Mouse (Mus musculus): ENCODE measurements around the gene Diaph3.
"Not testable (repeated sequence)": the region's sequence is repeated elsewhere in the genome, so short reads cannot be mapped to it uniquely, and the experiment has no call there.

Diaph3 gene

GRCm38 (mm10) chr14:87140963-87141486 lies at the start of gene Diaph3:
Gene Diaph3, minus strand, starts transcription at chr14:87141235.
- DNase-seq (ENCODE audit: low spot score): peak; percentile 90

GRCm38 (mm10) chr14:87190685-87191084 lies 49.6 kb upstream of the Diaph3 start:
- no peak for DNase-seq (ENCODE audit: low spot score)

DNA sequence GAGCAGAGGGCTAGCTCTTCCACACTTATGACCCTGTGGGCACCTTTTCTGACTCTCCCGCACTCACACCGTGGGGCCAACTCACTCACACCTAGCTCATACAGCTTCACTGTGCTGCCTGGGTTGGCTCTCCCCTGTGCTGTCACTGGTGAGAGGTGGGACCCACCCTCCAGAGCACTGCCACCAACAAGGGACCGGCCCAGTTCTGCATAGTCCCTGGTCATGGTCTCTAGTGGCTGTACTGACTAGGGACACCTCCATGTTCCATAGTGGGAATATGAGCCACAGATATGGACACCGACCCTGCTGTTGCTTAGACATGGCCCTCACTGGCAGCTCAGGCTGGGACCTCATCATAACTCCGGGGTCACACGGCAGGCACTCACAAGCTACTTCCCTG lies 30.5 kb upstream of the Diaph3 start:
- no peak for DNase-seq (ENCODE audit: low spot score)

DNA sequence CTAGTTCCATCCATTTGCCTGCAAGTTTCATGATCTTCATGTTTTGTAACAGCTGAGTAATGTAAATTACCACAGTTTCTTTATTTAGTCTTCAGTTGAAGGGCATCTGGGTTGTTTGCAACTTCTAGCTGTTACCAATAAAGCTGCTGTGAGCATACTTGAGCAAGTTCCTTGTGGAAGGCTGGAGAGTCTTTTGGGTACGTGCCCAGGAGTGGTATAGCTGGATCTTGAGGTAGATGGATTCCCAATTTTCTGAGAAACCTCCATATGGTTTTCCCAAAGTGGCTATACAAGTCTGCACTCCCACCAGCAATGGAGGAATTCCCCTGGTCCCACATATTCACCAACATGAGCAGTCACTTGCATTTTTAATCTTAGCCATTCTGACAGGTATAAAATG lies 28.1 kb upstream of the Diaph3 start:
- DNase-seq (ENCODE audit: low spot score): no peak

- DNase-seq (ENCODE audit: low spot score): no peak
Observed at GRCm38 (mm10) chr14:87155621-87156238, 14.7 kb upstream of the Diaph3 start.

DNA sequence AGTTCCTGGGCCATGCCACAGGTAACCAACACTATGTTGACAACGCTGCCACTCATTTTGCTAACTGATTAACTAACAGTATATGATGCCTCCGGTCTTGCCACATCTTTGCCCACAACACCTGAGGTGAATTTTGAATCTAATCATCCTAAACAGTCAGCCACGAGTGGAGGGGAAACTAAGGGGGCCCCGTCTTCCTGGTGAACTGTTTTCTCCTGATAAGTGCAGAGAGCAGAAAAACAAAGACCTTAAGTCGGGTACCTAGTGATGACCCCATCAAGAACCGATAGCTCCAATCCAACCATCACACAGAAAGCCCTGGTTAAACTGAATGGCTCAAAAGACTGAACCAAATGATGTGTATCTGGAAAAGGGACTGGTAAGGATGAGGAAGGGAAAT lies 8.6 kb upstream of the Diaph3 start:
- no peak for DNase-seq (ENCODE audit: low spot score)

GRCm38 (mm10) chr14:87146704-87147103 lies 5.7 kb upstream of the Diaph3 start:
- no peak for DNase-seq (ENCODE audit: low spot score)

DNA sequence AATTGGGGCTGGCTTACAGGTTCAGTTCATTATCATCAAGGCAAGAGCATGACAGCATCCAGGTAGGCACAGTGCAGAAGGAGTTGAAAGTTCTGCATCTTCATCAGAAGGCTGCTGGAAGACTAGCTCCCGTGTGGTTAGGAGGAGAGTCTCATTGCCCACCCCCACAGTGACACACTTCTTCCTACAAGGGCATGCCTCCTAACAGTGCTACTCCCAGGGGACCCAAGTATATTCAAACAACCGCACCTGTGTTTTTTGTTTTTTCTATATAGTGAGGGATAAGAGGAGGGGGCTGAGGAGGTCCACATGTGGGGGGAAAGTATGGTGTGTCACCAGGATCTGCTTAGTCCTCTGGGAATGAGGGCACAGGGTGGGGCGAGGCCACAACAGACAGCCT lies 4.3 kb upstream of the Diaph3 start:
- DNase-seq (ENCODE audit: low spot score): no peak

DNA sequence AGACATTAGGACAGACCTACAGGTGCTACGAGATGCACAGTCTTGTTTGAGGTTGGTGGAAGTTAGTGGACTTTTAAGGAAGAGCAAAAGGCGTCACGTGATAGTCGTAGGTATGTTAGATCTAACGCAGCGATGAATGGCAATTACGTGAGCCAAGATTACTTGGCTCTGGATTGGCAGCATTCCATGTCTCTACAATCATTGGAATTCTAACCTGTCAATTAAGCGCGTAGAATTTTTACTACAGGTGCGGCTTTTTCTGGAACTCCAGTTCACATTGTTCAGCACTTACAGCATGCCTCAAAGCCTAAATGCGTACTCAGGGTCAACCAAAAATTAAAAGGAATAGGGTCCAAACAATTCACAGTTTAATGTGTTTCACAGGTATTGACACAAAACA lies 742 bp upstream of the Diaph3 start:
- no peak for DNase-seq (ENCODE audit: low spot score)

GRCm38 (mm10) chr14:87140327-87140962 lies 590 bp downstream of the Diaph3 start:
- DNase-seq (ENCODE audit: low spot score): no peak

DNA sequence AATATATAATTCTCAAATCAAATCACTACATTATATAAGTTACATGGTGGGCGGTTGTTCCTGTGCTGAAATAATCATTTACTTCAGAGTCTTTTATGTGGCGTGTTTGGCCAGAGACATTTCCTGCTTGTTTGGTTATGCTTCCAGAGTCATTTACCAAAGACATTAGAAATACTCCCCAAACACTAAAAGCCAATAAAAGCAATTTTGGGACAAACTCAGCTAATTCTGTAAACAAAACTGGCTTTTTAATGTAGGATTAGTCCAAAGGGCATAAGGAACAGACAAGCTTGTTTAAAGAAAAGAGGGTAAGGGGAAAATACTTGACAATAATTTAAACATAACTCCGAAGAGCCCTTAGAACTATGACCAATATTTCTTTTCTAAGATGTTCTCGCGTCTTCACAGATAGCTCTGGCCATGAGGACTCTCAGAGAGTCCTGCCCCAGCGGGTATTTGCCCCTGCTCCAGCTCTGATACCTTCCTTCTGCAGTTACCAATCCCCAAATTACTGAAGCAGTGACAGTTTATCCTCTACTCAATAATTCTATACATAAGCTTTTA lies 14.9 kb downstream of the Diaph3 start:
- DNase-seq (ENCODE audit: low spot score): no peak

DNA sequence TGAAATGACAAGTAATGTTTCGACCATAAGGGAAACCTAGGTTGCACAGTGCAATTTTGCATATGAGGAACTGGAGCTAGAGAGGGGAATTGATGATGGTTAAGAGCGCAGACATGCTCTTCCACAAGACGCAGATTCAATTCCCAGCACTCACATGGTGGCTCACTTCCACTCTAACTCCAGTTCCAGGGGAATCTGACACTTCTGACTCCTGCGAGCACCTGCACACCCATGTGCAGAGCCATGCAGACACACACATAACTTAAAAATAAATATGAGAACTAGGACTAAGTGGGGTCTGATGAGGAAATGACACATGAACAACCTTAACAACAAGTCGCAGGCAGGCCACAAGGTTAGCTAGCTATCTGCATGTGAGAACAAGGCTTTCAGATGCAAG lies 15.5 kb downstream of the Diaph3 start:
- no peak for DNase-seq (ENCODE audit: low spot score)

GRCm38 (mm10) chr14:87123091-87123490 lies 17.9 kb downstream of the Diaph3 start:
- DNase-seq (ENCODE audit: low spot score): no peak

DNA sequence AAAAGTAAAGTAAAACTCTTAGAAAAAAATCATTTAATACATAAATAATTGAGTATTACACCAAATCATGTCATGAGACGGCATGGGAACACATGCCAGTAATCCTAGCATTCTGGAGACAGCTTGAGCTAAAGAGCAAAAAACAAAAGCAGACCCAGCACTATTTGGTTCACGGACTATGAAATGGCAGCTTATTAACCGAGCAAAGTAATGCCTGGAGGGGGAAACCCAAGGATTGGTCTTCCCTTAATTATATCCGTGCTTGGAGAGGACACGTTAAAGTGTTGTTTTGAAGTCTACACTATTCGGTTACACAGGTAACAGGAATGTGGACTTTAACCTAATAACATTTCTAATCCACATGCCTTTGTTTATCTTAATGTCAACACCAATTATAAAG lies 19.2 kb downstream of the Diaph3 start:
- no peak for DNase-seq (ENCODE audit: low spot score)

DNA sequence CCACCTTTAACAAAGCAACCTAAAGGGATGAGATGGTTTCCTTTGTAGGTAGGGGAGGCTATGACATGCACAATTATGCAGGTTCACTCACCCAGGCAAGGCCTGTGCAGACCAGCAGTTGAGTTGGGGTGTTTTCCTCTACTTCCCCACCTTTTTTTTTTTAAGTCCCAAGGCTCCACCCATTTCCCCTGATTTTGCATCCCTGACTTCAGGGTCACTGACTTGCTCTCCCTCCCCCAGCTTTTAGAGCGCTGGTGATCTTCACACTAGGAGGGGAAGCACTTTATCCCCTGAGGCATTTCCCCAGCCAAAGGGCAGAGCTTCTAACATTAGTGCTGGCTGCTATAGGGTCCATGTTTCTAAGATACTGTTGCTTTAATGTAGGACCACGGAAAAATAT lies 30.4 kb downstream of the Diaph3 start:
- no peak for DNase-seq (ENCODE audit: low spot score)

DNA sequence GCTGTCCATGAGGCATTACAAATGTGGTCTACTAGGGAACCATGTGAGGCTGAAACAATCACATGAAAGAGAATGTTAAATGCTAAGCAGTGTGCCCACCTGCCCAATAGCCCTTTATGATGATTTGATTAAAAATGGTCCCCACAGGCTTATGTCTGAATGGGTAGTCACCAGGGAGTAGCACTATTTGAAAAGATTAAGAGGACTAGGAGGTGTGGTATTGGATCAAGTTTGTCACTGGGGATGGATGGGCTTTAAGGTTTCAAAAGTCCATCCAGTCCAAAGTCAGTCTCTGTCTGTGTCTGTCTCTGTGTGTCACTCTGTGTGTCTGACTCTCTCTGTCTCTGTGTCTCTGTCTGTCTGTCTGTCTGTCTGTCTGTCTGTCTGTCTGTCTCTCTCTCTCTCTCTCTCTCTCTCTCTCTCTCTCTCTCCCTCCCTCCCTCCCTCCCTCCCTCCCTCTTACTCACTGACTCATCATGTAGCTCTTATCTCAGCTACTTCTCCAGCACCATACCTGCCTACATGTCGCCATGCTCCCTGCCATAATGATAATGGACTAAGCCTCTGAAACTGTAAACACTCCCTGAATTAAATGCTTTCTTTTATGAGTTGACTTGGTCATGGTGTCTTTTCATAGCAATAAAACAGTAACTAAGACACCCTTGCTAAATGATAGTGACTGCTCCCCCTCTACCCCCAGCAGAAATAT lies 41.5 kb downstream of the Diaph3 start:
- DNase-seq (ENCODE audit: low spot score): no peak

- DNase-seq (ENCODE audit: low spot score): no peak
Observed at GRCm38 (mm10) chr14:87098093-87098492, 42.9 kb downstream of the Diaph3 start.

DNA sequence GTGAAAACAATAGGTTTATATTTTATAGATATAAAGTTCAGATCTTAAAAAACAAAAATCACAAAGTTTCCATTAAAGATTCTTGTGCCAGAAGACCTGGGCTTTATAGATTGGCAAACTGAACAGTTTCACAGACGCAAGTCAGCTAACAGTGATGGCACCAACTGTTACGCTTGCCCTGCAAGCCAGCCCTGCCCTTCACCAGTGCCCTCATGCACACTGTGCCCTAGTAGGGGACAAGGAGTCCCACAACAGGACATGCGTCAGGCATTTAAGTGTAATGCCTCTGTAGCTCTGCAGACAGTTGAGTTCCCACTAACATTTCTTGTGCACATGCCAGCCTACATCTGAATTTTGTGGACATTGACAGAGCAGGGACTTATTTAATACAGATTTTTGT lies 49.5 kb downstream of the Diaph3 start:
- DNase-seq (ENCODE audit: low spot score): no peak

DNA sequence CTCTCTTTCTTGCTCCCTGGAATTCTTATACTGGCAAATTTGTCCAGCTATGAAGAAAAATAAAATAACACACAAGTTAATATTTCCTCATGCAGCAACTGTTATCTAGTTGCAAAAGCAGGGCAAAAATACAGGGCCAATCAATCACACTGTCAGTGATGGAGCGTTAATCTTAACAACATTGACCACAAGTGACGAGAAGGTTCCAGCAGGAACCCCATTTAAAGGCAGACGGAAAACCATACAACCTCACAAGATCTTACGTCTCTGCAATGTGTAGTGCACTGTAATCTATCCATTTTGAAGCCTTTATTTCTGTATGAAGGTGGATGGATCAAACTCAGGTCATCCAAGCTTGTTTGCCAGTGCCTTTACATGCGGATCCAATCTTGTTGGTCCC lies 49.9 kb downstream of the Diaph3 start:
- no peak for DNase-seq (ENCODE audit: low spot score)

DNA sequence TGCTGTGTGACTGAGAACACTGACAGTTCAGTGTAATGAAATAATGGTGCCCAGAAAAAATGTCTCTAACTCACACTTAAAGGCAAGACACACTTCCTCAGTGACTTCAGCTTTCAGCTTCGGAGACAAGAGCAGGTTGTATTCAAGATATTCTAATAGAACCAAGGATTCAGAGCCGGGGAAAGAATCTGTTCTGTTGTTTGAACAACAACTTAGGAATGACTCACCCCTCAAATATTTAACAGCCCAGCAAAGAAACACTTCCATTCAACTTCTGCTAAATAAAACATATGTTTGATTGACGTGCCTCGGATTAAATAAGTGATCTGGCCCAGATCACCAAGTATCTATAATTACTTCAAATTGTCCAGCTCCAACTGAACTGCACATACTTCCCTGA lies 52.1 kb downstream of the Diaph3 start:
- no peak for DNase-seq (ENCODE audit: low spot score)

- DNase-seq (ENCODE audit: low spot score): no peak
Observed at GRCm38 (mm10) chr14:87088456-87088855, 52.6 kb downstream of the Diaph3 start.

GRCm38 (mm10) chr14:87087996-87088395 lies 53.0 kb downstream of the Diaph3 start:
- DNase-seq (ENCODE audit: low spot score): no peak

DNA sequence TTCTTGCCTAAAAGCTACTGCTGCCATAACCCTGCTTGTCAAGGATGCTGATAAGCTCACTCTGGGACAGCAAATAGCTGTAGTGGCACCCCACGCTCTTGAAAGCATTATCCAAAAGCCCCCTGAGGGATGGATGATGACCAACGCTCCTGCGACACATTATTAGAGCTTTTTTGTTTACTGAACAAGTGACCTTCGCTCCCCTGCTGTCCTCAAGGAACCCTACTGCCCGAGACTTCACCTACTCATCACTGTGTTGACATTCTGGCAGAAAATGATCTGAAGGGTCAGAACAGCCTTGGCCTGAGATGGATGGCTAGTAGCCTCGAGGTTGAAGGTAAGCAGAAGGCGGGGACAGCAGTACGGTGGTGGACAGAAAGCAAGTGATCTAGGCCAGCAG lies 56.1 kb downstream of the Diaph3 start:
- DNase-seq (ENCODE audit: low spot score): not testable (repeated sequence)

Measured in ovary, adult 18-20 months (tissue).